Mouse (Mus musculus) lung, postnatal 4 days (tissue): ENCODE results near the gene H2al1o.
"Not testable (repeated sequence)": the region's sequence is repeated elsewhere in the genome, so short reads cannot be mapped to it uniquely, and the experiment has no call there.

ENCODE experiments used
- DNase-seq, 2 experiments: peaks; one replicate each; pipeline ENCODE4 v3.0.0; 2021

The H2al1o gene

DNA sequence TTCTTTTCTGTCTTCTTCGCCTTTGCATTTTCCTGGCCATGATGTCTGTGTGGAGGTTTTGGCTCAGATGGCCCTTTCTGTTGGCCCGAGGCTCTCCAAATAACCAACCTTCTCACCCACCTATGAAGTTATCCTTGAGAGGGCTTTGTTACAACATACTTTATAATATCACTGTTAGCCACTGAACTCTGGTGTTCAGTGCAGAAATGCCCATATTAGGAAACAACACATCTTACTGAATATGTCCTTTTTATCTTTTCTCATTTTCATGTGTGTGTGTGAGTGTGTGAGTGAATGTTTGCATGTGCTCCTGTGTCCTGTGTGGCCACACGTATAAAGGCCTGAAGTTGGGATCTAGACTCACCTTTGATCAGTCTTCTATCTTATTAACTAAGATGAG is at the start of gene H2al1o:
Gene H2al1o (minus strand): TSS at position 101 of the 400 bp plus-strand sequence.
- not testable (repeated sequence) for DNase-seq

DNA sequence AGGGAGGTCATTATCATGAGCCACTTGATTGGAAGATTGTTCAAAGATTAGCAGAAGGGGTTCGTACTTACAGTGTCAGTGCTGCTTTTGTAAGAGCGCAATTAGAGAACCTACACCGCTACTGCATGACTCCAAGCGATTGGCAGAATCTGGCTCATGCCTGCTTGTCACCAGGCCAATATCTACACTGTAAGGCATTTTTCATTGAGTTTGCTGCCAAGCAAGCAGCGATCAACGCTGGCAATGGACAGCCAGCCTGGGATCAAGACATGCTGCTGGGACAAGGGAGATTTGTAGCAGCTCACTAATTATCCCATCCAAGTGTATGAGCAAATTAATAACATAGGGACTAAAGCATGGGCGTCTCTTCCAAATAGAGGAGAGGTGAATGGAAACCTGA is 25.8 kb upstream of the H2al1o start:
- not testable (repeated sequence) for DNase-seq

DNA sequence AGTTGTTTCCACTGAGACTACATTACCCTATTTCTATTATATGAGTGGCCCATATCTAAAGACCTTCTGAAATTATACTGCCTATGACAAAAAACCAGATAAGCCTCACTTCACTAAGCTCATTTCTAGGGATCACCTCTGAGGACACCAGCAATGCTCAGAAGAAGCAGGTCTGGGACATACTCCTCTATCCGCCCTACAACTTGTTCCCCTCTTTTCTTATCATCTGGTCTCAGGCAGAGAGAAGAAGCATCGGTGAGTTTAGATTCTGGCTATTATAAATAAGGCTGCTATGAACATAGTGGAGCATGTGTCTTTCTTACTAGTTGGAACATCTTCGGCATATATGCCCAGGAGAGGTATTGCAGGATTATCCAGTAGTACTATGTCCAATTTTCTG is 35.3 kb downstream of the H2al1o start:
- no peak for DNase-seq
